Mouse (Mus musculus) right cerebral cortex, postnatal 10 days (tissue): Measurements from ENCODE around the gene Mesp1.
A peak's percentile ranks its signal among the peaks of the same experiment; 100 is the strongest.
"Not testable (repeated sequence)": the region's sequence is repeated elsewhere in the genome, so short reads cannot be mapped to it uniquely, and the experiment has no call there.

Source experiments
- DNase-seq, 2 experiments: peaks; one replicate each; pipeline ENCODE4 v3.0.0; 2021; ENCODE audit warnings: low spot score in 2 of 2

Mesp1 gene

GRCm38 (mm10) chr7:79792635-79793421 is 760 bp downstream of the Mesp1 start:
- DNase-seq = peak; percentile 43 to 46

DNA sequence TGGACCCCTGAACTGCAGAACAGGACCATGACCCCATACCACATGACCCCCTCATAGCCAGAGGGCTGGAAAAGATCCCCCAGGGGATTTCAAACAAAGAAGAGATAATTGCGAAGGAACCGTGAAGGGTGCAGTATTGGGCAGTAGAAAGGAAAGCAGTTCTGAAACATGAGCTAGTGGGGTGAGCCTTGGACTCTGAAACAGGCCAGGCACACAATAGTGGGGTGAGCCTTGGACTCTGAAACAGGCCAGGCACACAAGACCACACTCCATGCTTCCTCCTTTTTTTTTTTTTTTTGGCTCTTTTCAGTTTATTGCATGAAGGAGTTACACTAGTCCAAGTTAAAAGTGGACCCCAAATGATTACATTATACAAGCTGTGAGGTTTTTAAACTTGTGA is 3.8 kb downstream of the Mesp1 start:
- DNase-seq = not testable (repeated sequence)

- peak; percentile 55 to 78 for DNase-seq
Measured at GRCm38 (mm10) chr7:79786295-79786694, 7.3 kb downstream of the Mesp1 start.

DNA sequence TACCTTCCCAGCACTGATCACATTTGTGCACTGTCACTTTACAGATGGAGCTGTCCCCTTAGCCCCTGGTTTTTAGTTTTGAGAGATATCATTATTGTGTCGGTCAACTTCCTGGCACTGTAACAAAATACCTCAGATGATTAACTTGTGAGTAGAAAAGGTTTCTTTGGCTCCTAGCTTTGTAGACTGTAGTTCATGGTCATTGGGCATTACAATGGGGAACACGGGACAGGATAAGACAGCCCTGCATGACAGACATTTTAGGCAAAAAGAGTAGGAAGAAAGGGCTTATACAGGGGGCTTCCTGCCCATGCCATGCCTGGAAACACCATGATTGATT is 11.1 kb downstream of the Mesp1 start:
- DNase-seq = no peak

- no peak for DNase-seq
Measured at GRCm38 (mm10) chr7:79781826-79782515, 11.6 kb downstream of the Mesp1 start.

GRCm38 (mm10) chr7:79780647-79781626 is 12.7 kb downstream of the Mesp1 start:
- peak; percentile 69 to 77 for DNase-seq

DNA sequence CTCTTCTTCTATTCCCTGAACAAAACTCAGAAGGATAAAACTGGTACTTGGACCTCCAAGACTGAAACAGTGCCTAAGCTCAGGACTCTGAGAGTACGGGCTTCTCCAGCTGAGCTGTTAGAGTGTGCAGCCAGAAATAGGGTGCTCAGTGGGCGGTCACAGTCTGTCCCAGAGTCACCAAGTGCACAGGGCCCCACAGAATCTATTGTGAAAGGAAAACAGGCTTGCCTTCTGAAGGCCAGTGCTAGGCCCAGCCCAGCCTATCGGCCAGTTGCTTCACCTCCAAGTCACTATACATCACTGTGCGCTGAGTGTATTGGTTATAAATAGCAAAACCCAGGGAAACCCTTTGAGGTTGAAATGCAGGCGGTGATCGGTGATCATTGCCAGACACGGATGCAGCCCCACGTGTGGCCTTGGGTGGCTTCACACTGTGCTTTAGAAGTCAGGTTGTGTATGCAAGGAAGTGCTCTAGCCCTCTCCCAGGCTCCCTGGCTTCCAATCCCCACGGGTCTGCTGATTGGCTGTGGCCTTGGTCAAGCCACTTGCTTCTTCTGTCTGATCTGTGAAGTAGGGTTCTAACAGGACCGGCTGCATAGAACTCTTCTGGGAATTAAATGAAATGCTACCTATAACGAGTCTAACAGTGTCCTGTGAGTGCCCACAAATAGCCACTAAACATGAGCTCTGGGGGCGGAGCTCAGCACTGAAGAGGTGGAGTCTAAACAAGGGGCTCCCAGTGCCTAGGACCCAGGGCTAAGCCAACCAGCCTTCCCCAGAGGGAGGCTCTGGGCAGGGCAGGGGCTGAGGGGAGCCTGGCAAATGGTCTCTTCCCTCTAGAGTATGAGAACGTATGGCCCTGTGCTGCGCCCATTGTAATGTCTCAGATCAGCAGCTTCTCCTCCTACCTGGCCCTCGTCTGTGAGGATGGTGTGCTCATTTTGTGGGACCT is 21.8 kb downstream of the Mesp1 start:
- peak in 1 of 2 experiments; percentile 35 for DNase-seq

DNA sequence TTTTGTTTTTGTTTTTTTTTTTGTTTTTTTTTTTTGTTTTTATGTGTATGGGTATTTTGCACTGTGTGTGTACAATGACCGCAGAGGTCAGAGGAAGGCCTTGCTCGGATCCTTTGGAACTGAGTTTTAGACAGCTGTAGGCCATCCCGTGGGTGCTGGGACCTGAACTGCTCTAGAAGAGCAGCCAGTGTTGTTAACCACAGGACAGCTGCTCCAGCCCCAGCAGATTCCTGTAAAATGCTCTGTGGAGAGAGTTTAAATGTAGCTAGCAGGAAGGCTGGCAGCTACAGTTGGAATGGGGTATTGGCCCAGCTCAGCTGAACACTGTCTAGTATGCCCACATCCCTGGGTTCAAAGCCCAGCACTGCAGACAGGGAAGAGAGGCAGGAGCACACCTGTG is 23.9 kb downstream of the Mesp1 start:
- DNase-seq = no peak

DNA sequence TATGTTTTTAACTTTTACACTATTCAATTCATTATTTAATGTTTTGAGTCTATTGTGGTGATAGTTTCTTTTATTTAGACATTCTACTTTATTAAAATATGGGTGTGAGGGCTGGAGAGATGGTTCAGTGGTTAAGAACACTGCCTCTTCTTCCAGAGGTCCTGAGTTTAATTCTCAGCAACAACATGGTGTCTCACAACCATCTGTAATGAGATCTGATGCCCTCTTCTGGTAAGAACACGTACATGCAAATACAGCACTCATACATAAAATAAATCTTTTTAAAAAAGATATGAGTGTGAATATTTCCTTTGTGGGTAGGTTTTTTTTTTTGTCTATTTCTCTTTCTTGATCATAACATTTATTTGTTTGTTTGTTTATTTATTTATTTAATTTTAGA is 27.6 kb downstream of the Mesp1 start:
- DNase-seq = no peak

DNA sequence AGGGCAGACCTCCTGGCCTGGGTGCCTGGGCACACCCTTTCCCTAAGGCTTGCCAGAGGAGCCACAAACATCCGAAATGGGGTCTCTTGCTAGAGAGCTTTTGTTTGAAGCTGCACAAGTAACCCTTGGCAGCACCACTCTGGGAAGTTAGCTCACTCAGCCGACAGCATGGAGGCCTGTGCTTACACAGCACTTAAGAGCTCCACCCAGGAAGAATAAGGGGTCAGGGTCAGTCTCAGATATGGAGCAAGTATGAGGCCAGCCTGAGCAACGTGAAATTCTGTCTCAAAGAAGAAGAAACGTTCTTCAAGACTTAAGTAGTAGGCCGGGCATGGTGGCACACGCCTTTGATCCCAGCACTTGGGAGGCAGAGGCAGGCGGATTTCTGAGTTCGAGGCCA is 31.5 kb downstream of the Mesp1 start:
- no peak for DNase-seq

DNA sequence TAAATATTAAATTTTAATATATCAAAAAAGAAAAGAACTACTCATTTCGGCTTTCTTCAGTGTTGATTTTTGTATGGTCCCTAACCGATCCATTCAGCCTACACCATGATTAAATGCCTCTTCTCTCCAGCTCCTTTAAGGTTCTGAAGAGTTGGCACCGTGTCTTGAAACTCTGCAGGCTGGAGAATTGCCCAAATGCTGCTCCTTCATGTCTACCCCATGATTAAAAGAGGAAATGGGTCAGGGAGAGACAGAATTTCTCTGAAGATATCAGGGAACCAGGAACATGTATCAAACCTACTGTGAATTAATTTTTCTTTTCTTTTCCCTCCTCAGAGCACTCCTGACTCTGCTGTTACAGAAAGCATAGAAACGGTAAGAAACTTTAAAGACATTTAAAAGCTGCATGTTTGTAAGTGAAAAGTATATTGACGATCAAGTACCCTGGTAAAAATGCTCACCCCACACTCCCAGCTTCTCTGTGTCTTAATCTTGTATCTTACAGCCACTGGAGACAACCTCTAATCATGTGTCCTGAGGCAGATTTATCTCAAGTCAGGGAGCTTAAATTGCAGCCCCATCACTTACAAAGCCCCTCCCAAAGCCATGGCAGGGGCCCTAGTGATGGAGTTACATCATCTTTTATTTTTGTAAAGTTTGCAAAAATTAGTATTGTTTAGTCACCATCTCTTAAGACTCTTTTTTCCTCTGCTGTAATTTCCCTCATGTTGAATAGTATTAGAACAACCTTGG is 32.3 kb downstream of the Mesp1 start:
- DNase-seq = no peak

- no peak for DNase-seq
Measured at GRCm38 (mm10) chr7:79759766-79760165, 33.8 kb downstream of the Mesp1 start.

GRCm38 (mm10) chr7:79758176-79758575 is 35.4 kb downstream of the Mesp1 start:
- DNase-seq = no peak

GRCm38 (mm10) chr7:79756334-79756733 is 37.3 kb downstream of the Mesp1 start:
- DNase-seq = no peak

- no peak for DNase-seq
Measured at GRCm38 (mm10) chr7:79749511-79749910, 44.1 kb downstream of the Mesp1 start.

DNA sequence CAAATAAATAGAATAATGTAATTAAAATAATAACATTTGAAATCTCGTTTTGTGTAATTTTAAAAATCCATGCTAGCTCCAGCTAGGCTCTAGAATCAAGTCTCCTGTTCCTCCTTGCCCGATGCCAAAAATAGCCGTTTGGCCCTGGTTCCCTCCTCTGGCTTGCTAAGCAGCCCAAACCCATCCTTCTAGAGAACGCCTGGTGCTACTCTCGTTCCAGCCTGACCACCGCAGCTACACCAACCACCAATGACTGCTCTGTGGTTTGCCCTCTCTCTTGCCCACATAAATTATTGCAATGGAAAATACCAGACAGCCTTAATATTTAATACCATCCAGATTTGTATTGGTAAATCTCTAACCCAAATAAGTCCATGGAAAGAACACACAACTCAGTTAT is 45.9 kb downstream of the Mesp1 start:
- DNase-seq = no peak

DNA sequence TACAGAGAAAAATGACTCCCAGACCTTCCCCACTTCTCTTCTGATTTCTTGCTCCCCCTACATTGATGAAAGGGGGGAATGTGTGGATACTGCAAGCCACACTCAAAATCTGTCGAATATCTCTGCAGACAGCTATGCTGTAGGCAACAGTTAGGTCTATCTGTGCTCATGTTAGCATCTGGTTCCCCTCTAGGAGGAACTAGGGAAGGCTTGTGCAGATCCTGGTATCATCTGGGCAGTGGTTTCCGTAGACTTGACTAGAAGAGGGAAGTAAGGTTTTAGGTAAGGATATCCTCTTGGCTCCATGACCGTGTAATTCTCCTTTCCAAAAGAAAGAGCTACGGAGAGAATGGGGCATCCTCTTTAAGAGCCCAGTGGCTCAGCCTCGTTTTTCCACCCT is 49.0 kb downstream of the Mesp1 start:
- DNase-seq = no peak

DNA sequence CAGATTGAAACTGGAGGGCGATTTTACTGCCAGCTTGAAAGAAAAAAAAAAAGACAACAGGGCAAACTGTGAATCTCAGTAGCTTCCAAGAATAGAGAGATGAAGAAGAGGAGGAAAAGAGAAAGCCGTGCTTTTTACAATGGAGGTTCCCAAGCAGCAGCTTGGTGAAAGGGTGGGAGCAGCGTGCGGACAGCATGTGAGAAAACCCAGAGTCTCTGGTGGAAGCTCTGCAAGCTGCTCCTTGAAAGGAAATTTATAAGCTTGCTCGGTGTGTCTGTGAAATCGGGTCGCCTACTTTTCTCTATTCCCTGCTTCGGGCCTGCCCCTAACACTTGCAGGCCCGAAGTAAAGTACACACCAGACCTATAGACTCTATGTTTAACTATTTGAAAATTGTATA is 49.5 kb downstream of the Mesp1 start:
- DNase-seq = no peak

GRCm38 (mm10) chr7:79742659-79743536 is 50.7 kb downstream of the Mesp1 start, which contains the start of the genes Pex11a and Wdr93:
Pex11a (minus strand) TSS chr7:79743131.
Wdr93 (plus strand) TSS chr7:79743163.
- DNase-seq = peak; percentile 87 to 90
